Mouse (Mus musculus) liver, embryonic 13.5 days (tissue): ENCODE data around the gene Lamb1. TPM values are rescaled to one million over a fixed set of nuclear protein-coding genes. Genes with fewer than 3 reads are reported as not detected.
A peak's percentile ranks its signal among the peaks of the same experiment; 100 is the strongest.

Experiments used
- ATAC-seq: fragments of 200-750 bp; cut with Nextera tagmentation; 2 replicates; pipeline ENCODE4 v1.8.0; 2017; ENCODE audit warnings: low read depth, mild to moderate bottlenecking, moderate number of reproducible peaks, moderate library complexity
- DNase-seq: peaks from one replicate; pipeline ENCODE4 v3.0.0; 2022
- H3K27ac ChIP-seq: fragments of 300-500 bp; sonication (generic); 2 replicates; pipeline ENCODE4 v1.5.1; 2015; ENCODE audit warnings: moderate library complexity, mild to moderate bottlenecking, inconsistent platforms
- H3K27me3 ChIP-seq: fragments of 300-500 bp; sonication (generic); 2 replicates; pipeline ENCODE4 v1.6.1; 2015; ENCODE audit warnings: mild to moderate bottlenecking, inconsistent platforms
- H3K36me3 ChIP-seq: fragments of 300-500 bp; sonication (generic); 2 replicates; pipeline ENCODE4 v1.6.1; 2015; ENCODE audit warnings: mild to moderate bottlenecking, inconsistent platforms
- H3K4me1 ChIP-seq: fragments of 300-500 bp; sonication (generic); replicated peaks from 2 replicates; pipeline ENCODE4 v1.6.1; 2015; ENCODE audit warnings: inconsistent platforms
- H3K4me2 ChIP-seq: fragments of 300-500 bp; sonication (generic); 2 replicates; pipeline ENCODE4 v1.6.1; 2015; ENCODE audit warnings: inconsistent platforms, mild to moderate bottlenecking, moderate library complexity
- H3K4me3 ChIP-seq: fragments of 300-500 bp; sonication (generic); replicated peaks from 2 replicates; pipeline ENCODE4 v1.5.1; 2015; ENCODE audit warnings: mild to moderate bottlenecking, inconsistent platforms
- H3K9ac ChIP-seq: fragments of 300-500 bp; sonication (generic); 2 replicates; pipeline ENCODE4 v1.6.1; 2015; ENCODE audit warnings: mild to moderate bottlenecking, inconsistent platforms
- H3K9me3 ChIP-seq: fragments of 300-500 bp; sonication (generic); replicated peaks from 2 replicates; pipeline ENCODE4 v1.6.1; 2016; ENCODE audit warnings: inconsistent platforms
- WGBS: fragments of 180-500 bp; shearing (Covaris S2); methylation state at CpG from one replicate; pipeline ENCODE4 v1.1.7; 2015; ENCODE audit not compliant: insufficient replicate concordance; 5-methylcytosine and 5-hydroxymethylcytosine counted together
- polyA plus RNA-seq: library from polyadenylated mRNA; unstranded; fragments of >200 nt; fragmentation: Nextera tagmentation; extraction: Ambion mirVana; gene quantifications from 2 replicates; pipeline ENCODE4 v1.2.1, GENCODE M21; 2015

Gene Lamb1
- polyA plus RNA-seq, 1 experiment from 2014 or later: 3.7 TPM

GRCm38 (mm10) chr12:31318409-31318963 lies 53.5 kb downstream of the Lamb1 start:
- H3K4me3 ChIP-seq: no peak overlapping the region
- WGBS: 74% methylated on average over 10 of the region's 10 CpGs
- no peaks in the 10 kb centered on the region for H3K4me1 ChIP-seq
- no peak overlapping the region for H3K4me2 ChIP-seq
- no peak overlapping the region for H3K27ac ChIP-seq
- DNase-seq (no peak), ATAC-seq (no peak)
- no peak overlapping the region for H3K9ac ChIP-seq
- no peaks in the 10 kb centered on the region for H3K9me3 ChIP-seq
- no peaks in the 10 kb centered on the region for H3K36me3 ChIP-seq
- no peaks in the 10 kb centered on the region for H3K27me3 ChIP-seq

- Histone ChIP-seq H3K9me3 (no peaks in the 10 kb centered on the region), H3K27me3 (no peaks in the 10 kb centered on the region), H3K4me3 (no peak overlapping the region), H3K4me2 (no peak overlapping the region), H3K4me1 (no peaks in the 10 kb centered on the region), H3K27ac (no peak overlapping the region), H3K9ac (no peak overlapping the region), H3K36me3 (no peaks in the 10 kb centered on the region)
- DNase-seq (no peak), ATAC-seq (no peak)
- WGBS: 76% methylated on average over 13 of the region's 13 CpGs
These were observed 55.8 kb downstream of the Lamb1 start for GRCm38 (mm10) chr12:31320817-31321216.

DNA sequence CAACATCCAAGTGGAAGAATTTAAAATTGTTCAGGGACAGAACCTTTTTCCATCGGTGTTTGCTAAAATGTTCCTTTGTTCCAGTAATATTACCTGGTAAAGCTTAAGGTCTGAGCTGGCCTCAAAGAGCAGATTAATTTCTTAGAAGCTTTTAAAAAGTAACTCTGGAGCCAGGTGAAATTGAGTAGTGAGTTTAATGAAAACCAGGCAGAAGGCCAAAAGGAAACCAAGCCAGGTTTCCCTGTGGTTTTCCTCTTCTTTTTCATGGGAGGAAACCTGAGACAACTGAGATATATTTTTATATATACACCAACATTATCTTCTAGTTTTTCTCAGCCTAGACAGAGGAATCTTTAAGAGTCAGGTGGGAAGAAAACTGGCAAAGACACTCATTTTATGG lies 56.5 kb downstream of the Lamb1 start:
- Histone ChIP-seq H3K27me3 (no peaks in the 10 kb centered on the region), H3K4me1 (no peaks in the 10 kb centered on the region), H3K36me3 (no peaks in the 10 kb centered on the region), H3K27ac (no peak overlapping the region), H3K4me2 (no peak overlapping the region), H3K9ac (no peak overlapping the region), H3K4me3 (no peak overlapping the region), H3K9me3 (no peaks in the 10 kb centered on the region)
- DNase-seq (no peak), ATAC-seq (no peak)
- 75% methylated on average over 1 of the region's 1 CpGs for WGBS

DNA sequence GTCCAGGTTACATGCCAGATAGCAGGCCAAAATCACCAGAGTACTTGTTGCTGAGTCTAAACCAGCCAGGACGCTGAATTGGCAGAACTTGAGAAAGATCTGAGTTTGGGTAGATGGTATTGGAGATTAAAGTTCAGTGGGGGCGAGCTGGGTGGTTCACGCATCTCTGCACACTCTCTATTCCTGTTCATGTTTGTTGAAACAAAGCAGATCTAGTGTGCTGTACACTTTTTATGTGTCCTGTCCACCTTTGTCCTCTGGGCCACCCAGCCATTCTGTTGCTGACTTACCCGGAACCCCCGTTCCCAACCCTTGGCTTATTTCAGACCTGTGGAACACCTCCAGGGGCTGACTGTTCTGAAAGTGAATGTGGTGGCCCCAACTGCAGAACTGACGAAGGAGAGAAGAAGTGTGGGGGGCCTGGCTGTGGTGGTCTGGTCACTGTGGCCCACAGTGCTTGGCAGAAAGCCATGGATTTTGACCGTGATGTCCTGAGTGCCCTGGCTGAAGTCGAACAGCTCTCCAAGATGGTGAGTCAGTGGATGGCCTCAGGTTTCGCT lies 58.2 kb downstream of the Lamb1 start:
- Histone ChIP-seq H3K9ac (no peak overlapping the region), H3K4me3 (no peak overlapping the region), H3K27ac (no peak overlapping the region), H3K27me3 (no peaks in the 10 kb centered on the region), H3K36me3 (no peaks in the 10 kb centered on the region), H3K9me3 (no peaks in the 10 kb centered on the region), H3K4me2 (no peak overlapping the region), H3K4me1 (no peaks in the 10 kb centered on the region)
- ATAC-seq (no peak), DNase-seq (no peak)
- 74% methylated on average over 9 of the region's 9 CpGs for WGBS

GRCm38 (mm10) chr12:31327139-31327538 lies 62.1 kb downstream of the Lamb1 start:
- H3K27me3 ChIP-seq: no peaks in the 10 kb centered on the region
- H3K4me3 ChIP-seq: no peak overlapping the region
- DNase-seq (no peak), ATAC-seq (no peak)
- no peaks in the 10 kb centered on the region for H3K9me3 ChIP-seq
- H3K4me1 ChIP-seq: no peaks in the 10 kb centered on the region
- no peak overlapping the region for H3K9ac ChIP-seq
- no peak overlapping the region for H3K4me2 ChIP-seq
- H3K27ac ChIP-seq: no peak overlapping the region
- H3K36me3 ChIP-seq: peaks cover 12% of the 10 kb centered on the region
- 82% methylated on average over 9 of the region's 9 CpGs for WGBS

- H3K4me1 ChIP-seq: no peaks in the 10 kb centered on the region
- peaks cover 56% of the 10 kb centered on the region for H3K36me3 ChIP-seq
- no peak overlapping the region for H3K27ac ChIP-seq
- H3K27me3 ChIP-seq: no peaks in the 10 kb centered on the region
- H3K4me2 ChIP-seq: no peak overlapping the region
- H3K4me3 ChIP-seq: no peak overlapping the region
- H3K9ac ChIP-seq: no peak overlapping the region
- no peaks in the 10 kb centered on the region for H3K9me3 ChIP-seq
- 86% methylated on average over 1 of the region's 1 CpGs for WGBS
- DNase-seq: no peak
- no peak for ATAC-seq
These were observed 68.2 kb downstream of the Lamb1 start for GRCm38 (mm10) chr12:31333261-31333660.

DNA sequence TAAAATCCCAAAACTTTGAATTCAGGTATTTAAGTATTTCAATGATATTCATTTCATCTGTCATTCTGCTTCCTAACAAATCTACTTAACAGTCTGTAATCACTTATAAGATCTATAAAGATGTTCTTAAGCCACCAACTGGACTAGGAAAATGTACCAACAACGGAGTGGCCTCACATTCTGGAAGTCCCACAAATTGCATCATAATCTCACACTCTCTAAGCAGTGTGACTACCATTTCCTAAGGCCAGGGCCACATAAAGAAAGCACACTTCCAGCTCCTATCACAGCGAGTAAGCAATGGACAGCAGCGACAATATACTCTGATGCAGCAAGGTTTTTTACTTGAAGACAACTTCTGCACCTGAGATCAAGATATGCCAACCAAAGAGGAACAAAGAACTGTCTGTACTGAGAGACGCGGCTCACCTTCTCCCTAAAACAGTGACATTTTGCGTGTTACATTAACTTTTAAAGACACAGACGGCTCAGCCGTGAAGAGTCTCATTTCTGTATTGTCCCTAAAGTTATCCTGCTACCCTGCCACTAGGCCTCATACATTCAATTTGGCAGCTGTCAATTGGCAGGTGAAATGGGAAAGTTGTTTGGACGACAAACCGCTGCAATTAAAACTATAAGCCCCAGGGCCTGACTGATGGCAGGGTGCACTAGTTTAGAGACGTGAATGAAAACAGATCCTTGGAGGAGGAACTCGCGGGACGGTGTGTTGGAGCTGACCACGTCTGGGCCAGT lies 85.3 kb downstream of the Lamb1 start:
- 14% methylated on average over 15 of the region's 15 CpGs for WGBS

DNA sequence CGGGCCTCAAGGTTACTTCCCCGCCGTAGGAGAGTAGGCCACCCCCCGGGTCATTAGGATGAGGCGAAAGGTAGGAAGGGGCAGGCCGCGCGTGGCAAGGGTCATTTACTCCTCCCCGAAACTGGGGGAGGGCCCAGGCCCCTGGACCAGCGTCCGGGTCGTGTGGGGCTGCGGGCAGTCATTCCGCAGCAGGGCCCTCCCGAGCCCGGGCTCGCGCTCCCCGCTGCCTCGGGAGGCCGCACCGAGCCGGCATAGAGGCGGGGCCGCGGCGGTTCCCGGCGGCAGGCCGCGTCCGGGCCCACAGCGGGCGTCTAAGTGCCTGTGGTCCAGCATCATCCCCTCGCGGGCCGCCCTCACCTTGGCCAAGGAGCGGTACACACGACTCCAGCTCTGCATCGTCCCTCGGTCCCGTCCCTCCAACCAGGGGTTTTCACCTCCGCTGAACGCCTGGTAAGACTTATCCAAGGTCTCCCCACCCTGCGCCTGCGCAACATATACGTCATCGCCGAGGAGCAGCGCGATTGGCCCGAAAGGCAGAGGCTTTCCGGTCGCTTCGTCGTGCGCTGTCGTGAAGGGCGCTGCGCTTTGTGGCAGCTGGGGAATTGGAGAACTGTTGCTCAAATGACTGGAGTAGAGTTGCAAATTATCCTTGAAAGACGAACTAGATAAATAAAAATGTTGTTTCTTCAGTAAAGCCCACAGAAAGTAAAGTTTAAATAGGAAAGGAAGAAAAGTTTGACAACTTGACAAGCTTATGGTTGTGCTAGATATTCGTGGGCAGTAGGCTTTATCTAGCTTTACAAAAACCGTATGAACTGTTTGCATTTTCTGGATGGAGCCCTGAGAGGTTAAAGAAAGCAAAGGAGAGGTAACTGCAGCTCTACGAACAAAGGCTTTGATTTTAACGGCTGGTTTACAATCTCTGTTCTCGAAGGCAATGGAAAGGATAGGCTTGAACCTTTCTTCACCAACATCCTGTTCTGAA lies 86.2 kb downstream of the Lamb1 start, which contains the start of gene Dld:
TSS of gene Dld (minus strand) at position 510 of the 985 bp plus-strand sequence.
- ATAC-seq (peak; percentile 98), DNase-seq (peak; percentile 93)
- peak within 1 kb of the TSS; percentile 87 for H3K4me2 ChIP-seq
- peak within 1 kb of the TSS; percentile 92 for H3K4me3 ChIP-seq
- 4% methylated on average over 57 of the region's 66 CpGs for WGBS
- H3K27me3 ChIP-seq: no peaks in the 10 kb centered on the region
- peak within 1 kb of the TSS; percentile 93 for H3K9ac ChIP-seq
- peaks cover 16% of the 10 kb centered on the region for H3K36me3 ChIP-seq
- peaks cover 18% of the 10 kb centered on the region for H3K4me1 ChIP-seq
- H3K9me3 ChIP-seq: no peaks in the 10 kb centered on the region
- H3K27ac ChIP-seq: peak within 1 kb of the TSS; percentile 83

More for the DNA sequence above, 85.3 kb downstream of the Lamb1 start:
- no peaks in the 10 kb centered on the region for H3K27me3 ChIP-seq
- H3K4me1 ChIP-seq: peaks cover 18% of the 10 kb centered on the region
- peak overlapping the region; percentile 93 for H3K9ac ChIP-seq
- peaks cover 16% of the 10 kb centered on the region for H3K36me3 ChIP-seq
- peak overlapping the region; percentile 83; the same call in 1 of the 2 replicates for H3K27ac ChIP-seq
- H3K4me2 ChIP-seq: peak overlapping the region; percentile 87
- DNase-seq (no peak), ATAC-seq (0 out of 2 replicates have a peak, but pooled peaks have one; percentile 2)
- no peaks in the 10 kb centered on the region for H3K9me3 ChIP-seq
- peak overlapping the region; percentile 92 for H3K4me3 ChIP-seq

- Histone ChIP-seq H3K4me2 (no peak overlapping the region), H3K4me3 (no peak overlapping the region), H3K9me3 (no peaks in the 10 kb centered on the region), H3K27ac (no peak overlapping the region), H3K36me3 (no peaks in the 10 kb centered on the region), H3K27me3 (no peaks in the 10 kb centered on the region), H3K4me1 (no peaks in the 10 kb centered on the region), H3K9ac (no peak overlapping the region)
- 39% methylated on average over 3 of the region's 3 CpGs for WGBS
- DNase-seq (no peak), ATAC-seq (no peak)
These were observed 101.4 kb downstream of the Lamb1 start for GRCm38 (mm10) chr12:31366428-31366827.

DNA sequence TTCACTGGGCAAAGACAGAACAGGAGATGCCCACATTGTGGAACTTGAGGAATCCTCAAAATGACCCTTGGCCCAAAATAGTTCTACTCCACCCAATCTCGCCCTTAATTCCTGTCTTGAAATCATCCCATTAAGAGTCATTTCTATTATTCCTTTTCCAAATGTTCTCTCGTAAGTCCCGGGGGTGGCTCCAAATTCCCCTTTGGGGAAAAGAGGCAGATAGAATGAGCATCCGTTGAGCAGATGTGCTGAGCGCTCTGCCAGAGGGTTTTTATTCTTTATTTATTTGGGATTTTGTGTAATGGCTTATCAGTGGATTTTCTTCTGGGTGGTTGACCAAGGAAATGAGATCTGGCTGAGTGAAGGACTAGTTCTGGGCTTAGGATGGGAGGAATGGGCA lies 102.7 kb downstream of the Lamb1 start:
- Histone ChIP-seq H3K9ac (no peak overlapping the region), H3K4me3 (no peak overlapping the region), H3K36me3 (no peaks in the 10 kb centered on the region), H3K4me2 (no peak overlapping the region), H3K27me3 (no peaks in the 10 kb centered on the region), H3K27ac (no peak overlapping the region), H3K9me3 (no peaks in the 10 kb centered on the region), H3K4me1 (no peaks in the 10 kb centered on the region)
- 62% methylated on average over 5 of the region's 5 CpGs for WGBS
- ATAC-seq (no peak), DNase-seq (no peak)

DNA sequence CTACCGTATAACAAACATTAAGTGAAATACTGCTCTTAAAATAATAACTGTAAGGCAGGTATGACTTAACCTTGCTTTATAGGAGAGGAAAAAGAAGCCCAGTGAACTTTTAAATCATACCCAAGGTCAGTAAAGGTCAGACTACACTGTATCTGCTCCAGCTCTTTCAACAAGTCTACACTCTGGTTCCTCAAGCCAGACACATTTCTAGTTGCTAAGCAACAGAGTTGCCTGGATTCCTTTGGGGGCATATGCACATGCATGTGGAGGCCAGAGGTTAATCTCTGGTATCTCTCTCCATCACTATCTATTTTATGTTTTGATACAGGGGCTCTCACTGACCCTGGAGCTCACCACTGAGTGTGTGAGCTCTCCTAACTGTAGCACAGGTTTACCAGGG lies 104.1 kb downstream of the Lamb1 start:
- Histone ChIP-seq H3K27ac (no peak overlapping the region), H3K4me1 (no peaks in the 10 kb centered on the region), H3K36me3 (no peaks in the 10 kb centered on the region), H3K4me3 (no peak overlapping the region), H3K9ac (no peak overlapping the region), H3K27me3 (no peaks in the 10 kb centered on the region), H3K9me3 (no peaks in the 10 kb centered on the region), H3K4me2 (no peak overlapping the region)
- no peak for ATAC-seq
- WGBS: 72% methylated on average over 1 of the region's 1 CpGs
- DNase-seq: no peak
